Mouse (Mus musculus) ES-E14 (cell line): ENCODE measurements around the gene Carns1.

Source experiments
- MAFK ChIP-seq: IDR thresholded peaks from 2 replicates; pipeline ENCODE4 v1.6.1; 2014; ENCODE audit warnings: mild to moderate bottlenecking, low read depth, low read length, inconsistent platforms; ENCODE audit not compliant: insufficient read depth
- ZC3H11A ChIP-seq: IDR thresholded peaks from 2 replicates; pipeline ENCODE4 v1.6.1; 2012; ENCODE audit warnings: low read depth, mild to moderate bottlenecking, inconsistent platforms, low read length, borderline replicate concordance

- TF ChIP-seq MAFK (no peak), ZC3H11A (no peak)
Measured at GRCm38 (mm10) chr19:4194776-4195650, 19.7 kb upstream of the Carns1 start.
